Mouse (Mus musculus) heart, postnatal 0 days (tissue): Measurements from ENCODE around the gene Fv1.

ENCODE experiments used
- CTCF ChIP-seq: IDR thresholded peaks from 2 replicates; pipeline ENCODE4 v1.5.1; 2016; ENCODE audit warnings: antibody characterized with exemption, control low read depth, low read depth
- EP300 ChIP-seq: IDR thresholded peaks from 2 replicates; pipeline ENCODE4 v1.6.1; 2016; ENCODE audit warnings: antibody characterized with exemption, low read depth

DNA sequence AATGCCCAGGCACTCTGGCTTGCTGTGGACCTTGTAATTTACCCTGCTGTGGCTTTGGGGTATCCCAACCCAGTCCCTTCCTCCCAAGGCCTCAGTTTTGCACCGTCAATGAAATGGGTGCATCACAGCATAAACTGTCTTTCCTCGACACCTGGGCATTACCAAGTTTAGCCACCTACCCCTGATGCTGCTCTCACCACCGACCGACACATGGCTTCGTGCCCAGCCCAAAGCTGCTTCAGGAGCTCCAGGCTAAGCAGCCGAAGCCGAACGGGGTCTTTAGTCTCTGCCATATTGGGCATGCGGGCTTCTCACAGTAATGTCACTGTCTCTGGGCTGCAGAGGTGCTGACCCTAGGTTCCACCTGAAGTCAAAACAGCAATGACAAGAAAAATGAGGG is 2.7 kb upstream of the Fv1 start:
- no peak for TF ChIP-seq CTCF
- no peak for TF ChIP-seq EP300
